Mouse (Mus musculus) lung, embryonic 14.5 days (tissue): ENCODE results near the gene Bptf. TPM values are rescaled to one million over a fixed set of nuclear protein-coding genes. Genes with fewer than 3 reads are reported as not detected.
A peak's percentile ranks its signal among the peaks of the same experiment; 100 is the strongest.

Source experiments
- ATAC-seq: fragments of 200-750 bp; cut with Nextera tagmentation; 2 replicates; pipeline ENCODE4 v1.8.0; 2017; ENCODE audit warnings: mild to moderate bottlenecking, moderate TSS enrichment, moderate library complexity; ENCODE audit not compliant: insufficient read depth
- DNase-seq: peaks from one replicate; pipeline ENCODE4 v3.0.0-alpha.2; 2015
- H3K27ac ChIP-seq: fragments of 300-500 bp; sonication (generic); 2 replicates; pipeline ENCODE4 v1.5.1; 2014; ENCODE audit warnings: low read depth, mild to moderate bottlenecking, moderate library complexity
- H3K27me3 ChIP-seq: fragments of 300-500 bp; sonication (generic); 2 replicates; pipeline ENCODE4 v1.6.1; 2014; ENCODE audit warnings: low read length, control low read depth; ENCODE audit not compliant: insufficient read depth
- H3K36me3 ChIP-seq: fragments of 300-500 bp; sonication (generic); 2 replicates; pipeline ENCODE4 v1.6.1; 2014; ENCODE audit warnings: control low read depth; ENCODE audit not compliant: insufficient read depth
- H3K4me1 ChIP-seq: fragments of 300-500 bp; sonication (generic); 2 replicates; pipeline ENCODE4 v1.6.1; 2014; ENCODE audit warnings: antibody characterized with exemption, control low read depth; ENCODE audit not compliant: insufficient read depth
- H3K4me2 ChIP-seq: fragments of 300-500 bp; sonication (generic); 2 replicates; pipeline ENCODE4 v1.6.1; 2014; ENCODE audit warnings: mild to moderate bottlenecking
- H3K4me3 ChIP-seq: fragments of 300-500 bp; sonication (generic); 2 replicates; pipeline ENCODE4 v1.5.1; 2014; ENCODE audit warnings: low read depth, low read length
- H3K9ac ChIP-seq: fragments of 300-500 bp; sonication (generic); 2 replicates; pipeline ENCODE4 v1.6.1; 2014
- H3K9me3 ChIP-seq: fragments of 300-500 bp; sonication (generic); 2 replicates; pipeline ENCODE4 v1.6.1; 2016; ENCODE audit warnings: low read depth, low read length, control low read depth
- CTCF ChIP-seq: IDR thresholded peaks from 2 replicates; pipeline ENCODE4 v1.5.1; 2016; ENCODE audit warnings: antibody characterized with exemption, low read depth
- WGBS: fragments of 180-500 bp; shearing (Covaris S2); extraction: QIAGEN DNeasy Blood & Tissue Kit; methylation state at CpG from one replicate; pipeline ENCODE4 v1.1.7; 2014; 5-methylcytosine and 5-hydroxymethylcytosine counted together
- polyA plus RNA-seq: library from polyadenylated mRNA; unstranded; fragments of >200 nt; fragmentation: Nextera tagmentation; extraction: Ambion mirVana; gene quantifications from 2 replicates; pipeline ENCODE4 v1.2.1, GENCODE M21; 2014

Bptf gene
- polyA plus RNA-seq, 1 experiment from 2014 or later: 40.6 TPM

GRCm38 (mm10) chr11:107057391-107057790, 74.5 kb downstream of the Bptf start:
- Histone ChIP-seq H3K27ac (no peak overlapping the region), H3K4me3 (no peak overlapping the region), H3K36me3 (peaks cover 98% of the 10 kb centered on the region), H3K4me1 (no peaks in the 10 kb centered on the region), H3K27me3 (no peaks in the 10 kb centered on the region), H3K9ac (no peak overlapping the region), H3K9me3 (no peaks in the 10 kb centered on the region), H3K4me2 (no peak overlapping the region)
- WGBS: 89% methylated on average over 6 of the region's 6 CpGs
- TF ChIP-seq CTCF: no peak
- no peak for ATAC-seq
- peak; percentile 6 for DNase-seq

GRCm38 (mm10) chr11:107054870-107055269, 77.1 kb downstream of the Bptf start:
- WGBS: 91% methylated on average over 6 of the region's 6 CpGs
- no peak overlapping the region for H3K9ac ChIP-seq
- ATAC-seq: no peak

DNA sequence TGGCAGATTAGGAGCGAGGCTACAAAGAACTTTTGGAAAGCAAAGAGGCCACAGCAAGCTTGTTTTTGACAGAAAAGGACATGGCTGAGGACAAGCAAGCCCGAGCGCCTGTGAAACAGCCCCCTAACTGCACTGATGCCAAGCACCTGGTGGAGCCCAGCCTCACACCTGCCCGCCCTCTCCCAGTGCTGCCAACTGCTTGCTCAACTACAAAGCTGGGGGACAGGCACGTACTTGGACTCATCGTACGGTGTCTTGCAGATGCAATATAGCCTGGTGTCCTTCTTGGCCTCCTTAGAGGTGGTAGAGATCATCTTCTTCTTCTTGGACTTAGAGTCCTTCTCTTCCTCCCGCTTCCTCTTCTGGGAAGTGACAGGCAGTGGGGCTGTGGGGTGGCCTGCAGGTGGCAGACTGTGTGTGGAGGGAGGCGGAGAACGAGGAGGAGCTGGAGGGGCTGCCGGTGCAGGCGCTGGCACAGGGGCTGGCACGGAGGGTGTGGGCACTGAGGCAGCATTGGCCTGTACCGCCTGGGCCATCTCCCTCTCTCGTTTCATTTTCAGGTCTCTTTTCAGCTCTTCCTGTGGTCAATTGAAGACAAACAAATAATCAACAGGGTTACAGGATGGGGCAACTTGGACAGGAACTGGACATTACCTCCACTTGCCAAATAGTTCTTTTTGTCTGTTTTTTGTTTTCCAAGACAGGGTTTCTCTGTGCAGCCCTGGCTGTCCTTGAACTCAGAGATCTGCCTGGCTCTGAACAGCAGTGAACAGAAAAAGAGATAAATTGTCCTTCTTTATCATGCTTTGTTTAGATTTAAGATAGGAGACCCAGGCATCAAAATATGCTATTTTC, 84.9 kb downstream of the Bptf start:
- H3K4me2 ChIP-seq: no peak overlapping the region
- no peaks in the 10 kb centered on the region for H3K4me1 ChIP-seq
- H3K4me3 ChIP-seq: no peak overlapping the region
- peaks cover 66% of the 10 kb centered on the region for H3K36me3 ChIP-seq
- no peak for ATAC-seq
- DNase-seq: no peak
- no peaks in the 10 kb centered on the region for H3K9me3 ChIP-seq
- 0 out of 2 replicates have a peak, but pooled peaks have one; percentile 10 for TF ChIP-seq CTCF
- no peak overlapping the region for H3K27ac ChIP-seq
- 89% methylated on average over 15 of the region's 15 CpGs for WGBS
- H3K9ac ChIP-seq: no peak overlapping the region
- H3K27me3 ChIP-seq: no peaks in the 10 kb centered on the region

More at GRCm38 (mm10) chr11:107054870-107055269, 77.1 kb downstream of the Bptf start:
- Histone ChIP-seq H3K9me3 (no peaks in the 10 kb centered on the region), H3K27me3 (no peaks in the 10 kb centered on the region), H3K4me2 (no peak overlapping the region), H3K36me3 (peaks cover 85% of the 10 kb centered on the region), H3K27ac (no peak overlapping the region), H3K4me3 (no peak overlapping the region), H3K4me1 (no peaks in the 10 kb centered on the region)
- no peak for TF ChIP-seq CTCF
- DNase-seq: no peak

- WGBS: 91% methylated on average over 4 of the region's 4 CpGs
- H3K4me3 ChIP-seq: no peak overlapping the region
- no peak overlapping the region for H3K9ac ChIP-seq
- no peak overlapping the region for H3K4me2 ChIP-seq
- no peak overlapping the region for H3K27ac ChIP-seq
- DNase-seq: no peak
- TF ChIP-seq CTCF: no peak
- H3K9me3 ChIP-seq: no peaks in the 10 kb centered on the region
- peaks cover 72% of the 10 kb centered on the region for H3K36me3 ChIP-seq
- no peaks in the 10 kb centered on the region for H3K27me3 ChIP-seq
- H3K4me1 ChIP-seq: no peaks in the 10 kb centered on the region
- no peak for ATAC-seq
Measured at GRCm38 (mm10) chr11:107045546-107045945, 86.4 kb downstream of the Bptf start.

GRCm38 (mm10) chr11:107044321-107044720, 87.6 kb downstream of the Bptf start:
- H3K9me3 ChIP-seq: no peaks in the 10 kb centered on the region
- no peak overlapping the region for H3K4me2 ChIP-seq
- no peak overlapping the region for H3K9ac ChIP-seq
- H3K27me3 ChIP-seq: no peaks in the 10 kb centered on the region
- 32% methylated on average over 5 of the region's 5 CpGs for WGBS
- H3K36me3 ChIP-seq: peaks cover 84% of the 10 kb centered on the region
- TF ChIP-seq CTCF: peak; percentile 79
- H3K27ac ChIP-seq: no peak overlapping the region
- H3K4me1 ChIP-seq: no peaks in the 10 kb centered on the region
- ATAC-seq (peak; percentile 54; the same call in 1 of the 2 replicates), DNase-seq (peak; percentile 87)
- no peak overlapping the region for H3K4me3 ChIP-seq

DNA sequence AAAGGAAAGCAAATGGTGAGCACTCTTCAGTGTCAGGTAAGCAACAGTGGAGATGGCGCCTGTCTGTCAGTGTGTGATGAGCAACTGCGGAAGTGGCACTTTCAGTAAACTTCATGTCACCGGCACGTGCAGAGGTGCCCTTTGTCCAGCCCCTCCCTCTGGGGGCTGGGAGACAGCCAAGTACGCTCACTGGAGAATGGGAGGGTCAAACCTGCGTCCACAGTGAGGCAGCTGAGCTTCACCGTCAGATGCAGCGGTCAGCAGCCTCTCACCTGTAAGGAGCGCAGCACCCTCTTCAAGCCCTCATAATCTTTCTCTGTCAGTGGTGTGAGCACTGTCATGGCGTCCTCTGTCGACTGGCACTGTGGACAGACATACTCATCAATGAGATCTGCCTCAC, 88.6 kb downstream of the Bptf start:
- H3K4me1 ChIP-seq: no peaks in the 10 kb centered on the region
- no peak overlapping the region for H3K27ac ChIP-seq
- ATAC-seq: no peak
- 87% methylated on average over 11 of the region's 11 CpGs for WGBS
- TF ChIP-seq CTCF: no peak
- H3K36me3 ChIP-seq: peaks cover 94% of the 10 kb centered on the region
- no peak overlapping the region for H3K4me3 ChIP-seq
- H3K9me3 ChIP-seq: no peaks in the 10 kb centered on the region
- H3K4me2 ChIP-seq: no peak overlapping the region
- H3K27me3 ChIP-seq: no peaks in the 10 kb centered on the region
- H3K9ac ChIP-seq: no peak overlapping the region
- DNase-seq: no peak

DNA sequence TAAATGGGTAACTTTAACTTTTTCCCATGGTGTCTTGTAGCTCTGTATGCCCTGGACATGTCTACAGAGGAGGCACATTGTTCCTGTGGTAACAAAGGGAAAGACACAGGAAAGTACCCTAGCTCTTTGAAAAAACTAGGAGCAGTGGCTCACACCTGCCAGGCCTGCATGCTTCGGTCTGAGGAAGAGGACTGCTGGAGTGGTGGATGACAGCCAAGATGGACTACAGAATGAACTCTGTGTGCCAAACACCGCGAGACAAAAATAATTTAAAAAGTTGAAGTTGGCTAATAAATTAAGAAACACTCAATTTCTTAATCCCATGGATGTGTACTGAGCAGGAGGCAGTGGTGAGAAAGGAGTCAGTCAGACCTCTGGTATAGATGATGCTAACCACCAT, 90.5 kb downstream of the Bptf start:
- H3K4me3 ChIP-seq: no peak overlapping the region
- no peaks in the 10 kb centered on the region for H3K4me1 ChIP-seq
- WGBS: 90% methylated on average over 3 of the region's 3 CpGs
- ATAC-seq (no peak), DNase-seq (no peak)
- no peak overlapping the region for H3K9ac ChIP-seq
- TF ChIP-seq CTCF: no peak
- H3K9me3 ChIP-seq: no peaks in the 10 kb centered on the region
- H3K27me3 ChIP-seq: no peaks in the 10 kb centered on the region
- no peak overlapping the region for H3K27ac ChIP-seq
- no peak overlapping the region for H3K4me2 ChIP-seq
- peaks cover 96% of the 10 kb centered on the region for H3K36me3 ChIP-seq
